Mouse (Mus musculus) MEL (cell line): ENCODE measurements at regions not wholly inside any gene's neighbourhood (a gene's known extent, or its start where the extent isn't known, plus 50 kb on each side); places are given as distances from the start of the nearest gene placed in this dataset.

Experiments used
- CTCF ChIP-seq, 3 experiments: IDR thresholded peaks in 2 of 3; conservative IDR thresholded peaks in 1 of 3; 2 replicates each; pipeline ENCODE4 v1.5.1; 2011 to 2012; ENCODE audit warnings: low read length in 3 of 3, low read depth in 2 of 3, mild to moderate bottlenecking in 2 of 3, improper control_type of control experiment in 1 of 3, inconsistent platforms in 1 of 3, mixed read lengths in 1 of 3, moderate library complexity in 1 of 3; ENCODE audit not compliant: control insufficient read depth in 1 of 3, insufficient read depth in 1 of 3, poor library complexity in 1 of 3, severe bottlenecking in 1 of 3
- HCFC1 ChIP-seq: IDR thresholded peaks from 2 replicates; pipeline ENCODE4 v1.6.1; 2012; ENCODE audit warnings: low read depth, mild to moderate bottlenecking, inconsistent platforms, low read length, improper control_type of control experiment, moderate library complexity
- JUND ChIP-seq: IDR thresholded peaks from 2 replicates; pipeline ENCODE4 v1.6.1; 2011; ENCODE audit warnings: low read depth, mild to moderate bottlenecking, improper control_type of control experiment, low read length
- MAFK ChIP-seq: IDR thresholded peaks from 2 replicates; pipeline ENCODE4 v1.6.1; 2011; ENCODE audit warnings: low read depth, mild to moderate bottlenecking, low read length, improper control_type of control experiment, borderline replicate concordance
- MAX ChIP-seq: IDR thresholded peaks from 2 replicates; pipeline ENCODE4 v1.6.1; 2011; ENCODE audit warnings: low read length, improper control_type of control experiment
- POLR2A ChIP-seq, 2 experiments: IDR thresholded peaks; 2 replicates each; pipeline ENCODE4 v1.6.1; 2011 to 2012; ENCODE audit warnings: low read length in 2 of 2, mild to moderate bottlenecking in 2 of 2, control low read depth in 1 of 2, improper control_type of control experiment in 1 of 2, low read depth in 1 of 2, moderate library complexity in 1 of 2; ENCODE audit not compliant: control insufficient read depth in 1 of 2, insufficient read depth in 1 of 2, poor library complexity in 1 of 2
- UBTF ChIP-seq: IDR thresholded peaks from 2 replicates; pipeline ENCODE4 v1.6.1; 2012; ENCODE audit warnings: low read depth, mild to moderate bottlenecking, inconsistent platforms, low read length, improper control_type of control experiment, moderate library complexity, borderline replicate concordance; ENCODE audit not compliant: insufficient read depth
- ZKSCAN1 ChIP-seq: IDR thresholded peaks from 2 replicates; pipeline ENCODE4 v1.6.1; 2012; ENCODE audit warnings: low read depth, mild to moderate bottlenecking, inconsistent platforms, low read length, improper control_type of control experiment, moderate library complexity

- no peak for TF ChIP-seq ZKSCAN1
- no peak for TF ChIP-seq MAFK
- TF ChIP-seq HCFC1: no peak
- TF ChIP-seq MAX: no peak
- no peak for TF ChIP-seq CTCF (IDR thresholded peaks at IDR 0.05 in 2 of 3, conservative IDR thresholded peaks at IDR 0.05 in 1 of 3; ENCODE audit: control insufficient read depth in 1 of 3, insufficient read depth in 1 of 3, low read depth in 2 of 3, low read length in 3 of 3, poor library complexity in 1 of 3, severe bottlenecking in 1 of 3)
- no peak for TF ChIP-seq UBTF
- TF ChIP-seq POLR2A (IDR thresholded peaks at IDR 0.05; ENCODE audit: control insufficient read depth in 1 of 2, insufficient read depth in 1 of 2, low read depth in 1 of 2, low read length in 2 of 2, poor library complexity in 1 of 2): no peak
- TF ChIP-seq JUND: no peak
These were observed 190.9 kb upstream of the Tbc1d5 start for GRCm38 (mm10) chr17:51370085-51370484.
